Mouse (Mus musculus) kidney, embryonic 16.5 days (tissue): Measurements from ENCODE around the gene Akt2. TPM values are rescaled to one million over a fixed set of nuclear protein-coding genes. Genes with fewer than 3 reads are reported as not detected.
"Not testable (repeated sequence)": the region's sequence is repeated elsewhere in the genome, so short reads cannot be mapped to it uniquely, and the experiment has no call there.

Experiments used
- ATAC-seq: fragments of 200-750 bp; cut with Nextera tagmentation; 2 replicates; pipeline ENCODE4 v1.8.0; 2017; ENCODE audit warnings: moderate TSS enrichment; ENCODE audit not compliant: low FRiP score, low TSS enrichment
- H3K27ac ChIP-seq: fragments of 300-500 bp; sonication (generic); 2 replicates; pipeline ENCODE4 v1.5.1; 2014; ENCODE audit warnings: low read length
- H3K27me3 ChIP-seq: fragments of 300-500 bp; sonication (generic); 2 replicates; pipeline ENCODE4 v1.6.1; 2014; ENCODE audit warnings: low read length, control low read depth, mixed read lengths; ENCODE audit not compliant: insufficient read depth
- H3K36me3 ChIP-seq: fragments of 300-500 bp; sonication (generic); 2 replicates; pipeline ENCODE4 v1.6.1; 2014; ENCODE audit warnings: low read length, control low read depth, mixed read lengths; ENCODE audit not compliant: insufficient read depth
- H3K4me1 ChIP-seq: fragments of 300-500 bp; sonication (generic); 2 replicates; pipeline ENCODE4 v1.6.1; 2014; ENCODE audit warnings: low read length, control low read depth, mixed read lengths; ENCODE audit not compliant: insufficient read depth
- H3K4me2 ChIP-seq: fragments of 300-500 bp; sonication (generic); replicated peaks from 2 replicates; pipeline ENCODE4 v1.6.1; 2014; ENCODE audit warnings: low read depth, low read length
- H3K4me3 ChIP-seq: fragments of 300-500 bp; sonication (generic); 2 replicates; pipeline ENCODE4 v1.5.1; 2014; ENCODE audit warnings: mild to moderate bottlenecking, low read length
- H3K9ac ChIP-seq: fragments of 300-500 bp; sonication (generic); replicated peaks from 2 replicates; pipeline ENCODE4 v1.6.1; 2014; ENCODE audit warnings: low read length
- H3K9me3 ChIP-seq: fragments of 300-500 bp; sonication (generic); 2 replicates; pipeline ENCODE4 v1.6.1; 2016; ENCODE audit warnings: low read length, control low read depth
- WGBS: fragments of 180-500 bp; shearing (Covaris S2); extraction: QIAGEN DNeasy Blood & Tissue Kit; methylation state at CpG from one replicate; pipeline ENCODE4 v1.1.7; 2014; 5-methylcytosine and 5-hydroxymethylcytosine counted together
- polyA plus RNA-seq: library from polyadenylated mRNA; unstranded; fragments of >200 nt; fragmentation: Nextera tagmentation; extraction: Ambion mirVana; gene quantifications from 2 replicates; pipeline ENCODE4 v1.2.1, GENCODE M21; 2015

Gene Akt2
- polyA plus RNA-seq, 1 experiment from 2014 or later, result 110 TPM

- peaks cover 21% of the 10 kb centered on the region for H3K36me3 ChIP-seq
- H3K4me1 ChIP-seq, result peaks cover 26% of the 10 kb centered on the region
- no peaks in the 10 kb centered on the region for H3K27me3 ChIP-seq
- no peak overlapping the region for H3K4me2 ChIP-seq
- no peak for ATAC-seq
- WGBS, result 97% methylated on average over 3 of the region's 3 CpGs
- no peak overlapping the region for H3K4me3 ChIP-seq
- no peak overlapping the region for H3K27ac ChIP-seq
- no peaks in the 10 kb centered on the region for H3K9me3 ChIP-seq
- no peak overlapping the region for H3K9ac ChIP-seq
Observed at GRCm38 (mm10) chr7:27610370-27610769, 19.0 kb downstream of the Akt2 start.

- Histone ChIP-seq H3K4me3 (no peak overlapping the region), H3K27me3 (no peaks in the 10 kb centered on the region), H3K27ac (no peak overlapping the region), H3K9ac (no peak overlapping the region), H3K9me3 (no peaks in the 10 kb centered on the region), H3K4me1 (peaks cover 21% of the 10 kb centered on the region), H3K4me2 (no peak overlapping the region), H3K36me3 (peaks cover 23% of the 10 kb centered on the region)
- WGBS, result 97% methylated on average over 5 of the region's 5 CpGs
- no peak for ATAC-seq
Observed at GRCm38 (mm10) chr7:27610871-27611270, 19.5 kb downstream of the Akt2 start.

GRCm38 (mm10) chr7:27612940-27613339 is 21.6 kb downstream of the Akt2 start:
- no peak overlapping the region for H3K4me3 ChIP-seq
- H3K9me3 ChIP-seq, result no peaks in the 10 kb centered on the region
- H3K36me3 ChIP-seq, result peaks cover 44% of the 10 kb centered on the region
- H3K27ac ChIP-seq, result no peak overlapping the region
- no peak for ATAC-seq
- H3K9ac ChIP-seq, result no peak overlapping the region
- peaks cover under 1% of the 10 kb centered on the region; the same call in 1 of the 2 replicates for H3K4me1 ChIP-seq
- H3K4me2 ChIP-seq, result no peak overlapping the region
- no peaks in the 10 kb centered on the region for H3K27me3 ChIP-seq
- 86% methylated on average over 4 of the region's 4 CpGs for WGBS

DNA sequence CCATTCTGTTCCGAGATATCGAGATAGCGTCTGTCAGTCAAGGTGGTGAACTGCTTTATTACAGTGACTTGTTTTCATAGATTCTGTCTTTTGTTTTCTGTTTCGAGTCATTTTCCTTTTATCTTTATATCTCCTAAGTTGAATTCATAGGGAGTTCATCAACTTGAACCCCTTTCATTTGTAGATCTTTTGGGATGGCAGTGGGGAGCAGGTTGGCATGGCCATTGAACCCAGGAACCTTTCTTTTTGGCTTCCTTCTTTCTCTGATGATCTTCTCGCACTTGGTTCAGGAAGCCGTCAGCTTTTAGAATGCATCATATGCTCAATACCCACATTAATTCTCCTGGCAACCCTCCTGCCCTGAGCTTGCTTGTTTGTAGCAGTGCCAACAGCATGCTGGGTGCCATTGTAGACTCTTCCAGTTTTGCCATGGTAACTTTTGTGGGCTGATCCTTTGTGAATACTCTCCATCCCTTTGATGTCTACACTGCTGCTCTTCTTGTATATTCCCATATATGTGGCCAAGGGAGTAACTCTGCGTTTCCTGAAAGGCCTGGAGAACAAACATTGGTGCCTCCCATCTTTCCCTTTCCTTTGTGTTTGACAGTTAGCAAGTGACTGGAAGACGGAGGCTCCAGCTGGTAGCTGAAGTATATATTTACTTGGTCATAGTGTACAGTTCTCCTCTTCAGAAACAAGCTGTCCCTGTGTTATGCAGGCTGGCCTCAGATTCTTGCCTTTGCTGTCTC is 22.6 kb downstream of the Akt2 start:
- 83% methylated on average over 8 of the region's 8 CpGs for WGBS
- no peak overlapping the region for H3K4me3 ChIP-seq
- no peak for ATAC-seq
- H3K27ac ChIP-seq, result no peak overlapping the region
- no peaks in the 10 kb centered on the region for H3K27me3 ChIP-seq
- no peaks in the 10 kb centered on the region for H3K4me1 ChIP-seq
- peaks cover 51% of the 10 kb centered on the region for H3K36me3 ChIP-seq
- H3K9ac ChIP-seq, result no peak overlapping the region
- no peak overlapping the region for H3K4me2 ChIP-seq
- no peaks in the 10 kb centered on the region for H3K9me3 ChIP-seq

DNA sequence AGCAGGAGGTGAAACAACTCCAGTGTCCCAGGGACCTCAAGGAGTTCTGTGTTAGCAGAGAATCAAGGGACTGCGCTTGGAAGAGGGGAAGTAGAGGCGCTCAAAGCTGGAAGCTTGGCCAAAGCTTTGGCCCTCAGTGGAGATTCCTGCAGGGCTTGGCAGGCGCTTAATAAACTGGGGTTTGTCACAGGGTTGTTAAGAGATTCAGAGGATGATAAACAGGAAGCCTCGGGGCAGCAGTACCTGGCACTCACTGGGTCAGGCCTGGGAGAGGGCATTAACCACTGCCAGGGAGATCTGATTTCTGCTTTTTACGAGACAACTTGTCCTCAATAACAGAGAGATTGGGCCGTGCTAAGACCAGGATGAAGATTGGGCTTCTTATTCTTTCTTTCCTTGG is 29.7 kb downstream of the Akt2 start:
- H3K9ac ChIP-seq, result no peak overlapping the region
- no peak for ATAC-seq
- WGBS, result 71% methylated on average over 6 of the region's 6 CpGs
- H3K36me3 ChIP-seq, result peaks cover 84% of the 10 kb centered on the region
- no peak overlapping the region for H3K27ac ChIP-seq
- H3K27me3 ChIP-seq, result no peaks in the 10 kb centered on the region
- H3K4me3 ChIP-seq, result no peak overlapping the region
- H3K4me1 ChIP-seq, result no peaks in the 10 kb centered on the region
- no peaks in the 10 kb centered on the region for H3K9me3 ChIP-seq
- no peak overlapping the region for H3K4me2 ChIP-seq

DNA sequence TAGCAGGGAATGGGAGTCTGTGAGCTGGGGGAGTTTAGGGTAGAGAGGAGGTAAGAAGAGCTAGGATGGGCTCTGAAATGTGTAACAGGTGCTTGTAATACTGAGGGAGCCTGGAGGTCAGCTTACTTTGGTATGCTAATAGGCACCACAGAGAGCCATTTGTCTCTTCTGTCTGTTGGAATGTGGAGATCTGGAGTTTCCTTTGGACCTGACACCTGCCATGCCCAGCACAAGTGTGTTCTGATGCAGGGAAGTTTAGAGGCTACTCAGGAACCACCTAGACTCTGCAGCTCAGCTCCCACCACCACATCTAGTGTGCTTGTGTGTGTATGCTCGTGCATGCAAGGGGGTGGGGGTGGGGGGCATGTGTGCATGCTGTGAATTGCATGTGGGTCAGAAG is 30.9 kb downstream of the Akt2 start:
- WGBS, result 77% methylated on average over 1 of the region's 1 CpGs
- H3K4me1 ChIP-seq, result no peaks in the 10 kb centered on the region
- H3K4me2 ChIP-seq, result no peak overlapping the region
- peaks cover 79% of the 10 kb centered on the region for H3K36me3 ChIP-seq
- no peak overlapping the region for H3K27ac ChIP-seq
- no peak for ATAC-seq
- H3K9ac ChIP-seq, result no peak overlapping the region
- H3K27me3 ChIP-seq, result no peaks in the 10 kb centered on the region
- H3K4me3 ChIP-seq, result no peak overlapping the region
- H3K9me3 ChIP-seq, result no peaks in the 10 kb centered on the region

GRCm38 (mm10) chr7:27624967-27625366 is 33.6 kb downstream of the Akt2 start:
- Histone ChIP-seq H3K27ac (no peak overlapping the region), H3K9me3 (no peaks in the 10 kb centered on the region), H3K27me3 (no peaks in the 10 kb centered on the region), H3K4me3 (no peak overlapping the region), H3K9ac (no peak overlapping the region), H3K4me1 (no peaks in the 10 kb centered on the region), H3K4me2 (no peak overlapping the region), H3K36me3 (peaks cover 78% of the 10 kb centered on the region)
- no peak for ATAC-seq

DNA sequence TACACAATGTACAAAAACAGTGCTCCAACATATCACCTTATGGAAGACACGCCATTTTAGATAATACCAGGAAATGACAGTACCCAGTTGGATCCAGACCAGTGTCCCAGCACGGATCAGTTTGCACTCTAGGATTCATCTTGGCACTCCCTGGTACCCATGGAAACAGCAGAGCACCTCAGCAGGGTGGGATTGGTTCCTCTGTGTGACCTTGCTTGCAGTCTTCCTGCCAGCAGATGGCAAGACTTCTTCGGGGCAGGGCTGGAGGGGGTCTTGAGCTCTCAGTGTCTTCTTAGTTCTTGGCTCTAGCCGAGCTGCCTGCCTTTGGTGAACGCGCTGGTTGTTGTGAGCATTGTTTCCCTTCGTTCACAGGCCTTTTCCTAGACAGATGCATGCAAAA is 36.4 kb downstream of the Akt2 start:
- ATAC-seq, result no peak
- Histone ChIP-seq H3K9me3 (no peaks in the 10 kb centered on the region), H3K4me2 (no peak overlapping the region), H3K4me3 (no peak overlapping the region), H3K27me3 (no peaks in the 10 kb centered on the region), H3K4me1 (no peaks in the 10 kb centered on the region), H3K9ac (no peak overlapping the region), H3K36me3 (peaks cover 71% of the 10 kb centered on the region), H3K27ac (no peak overlapping the region)
- WGBS, result 90% methylated on average over 7 of the region's 7 CpGs

GRCm38 (mm10) chr7:27628190-27628589 is 36.8 kb downstream of the Akt2 start:
- Histone ChIP-seq H3K4me3 (no peak overlapping the region), H3K27ac (no peak overlapping the region), H3K27me3 (no peaks in the 10 kb centered on the region), H3K9me3 (no peaks in the 10 kb centered on the region), H3K4me1 (no peaks in the 10 kb centered on the region), H3K4me2 (no peak overlapping the region), H3K9ac (no peak overlapping the region), H3K36me3 (peaks cover 71% of the 10 kb centered on the region)
- 93% methylated on average over 6 of the region's 6 CpGs for WGBS
- no peak for ATAC-seq

GRCm38 (mm10) chr7:27628816-27629215 is 37.5 kb downstream of the Akt2 start:
- H3K4me3 ChIP-seq, H3K4me1 ChIP-seq, ATAC-seq, H3K27ac ChIP-seq, H3K27me3 ChIP-seq, H3K4me2 ChIP-seq, H3K9me3 ChIP-seq, H3K9ac ChIP-seq: not testable (repeated sequence)
- H3K36me3 ChIP-seq, result peaks cover 71% of the 10 kb centered on the region
- WGBS, result 95% methylated on average over 7 of the region's 7 CpGs
